Mouse (Mus musculus): ENCODE results near the gene Unc13a.

DNA sequence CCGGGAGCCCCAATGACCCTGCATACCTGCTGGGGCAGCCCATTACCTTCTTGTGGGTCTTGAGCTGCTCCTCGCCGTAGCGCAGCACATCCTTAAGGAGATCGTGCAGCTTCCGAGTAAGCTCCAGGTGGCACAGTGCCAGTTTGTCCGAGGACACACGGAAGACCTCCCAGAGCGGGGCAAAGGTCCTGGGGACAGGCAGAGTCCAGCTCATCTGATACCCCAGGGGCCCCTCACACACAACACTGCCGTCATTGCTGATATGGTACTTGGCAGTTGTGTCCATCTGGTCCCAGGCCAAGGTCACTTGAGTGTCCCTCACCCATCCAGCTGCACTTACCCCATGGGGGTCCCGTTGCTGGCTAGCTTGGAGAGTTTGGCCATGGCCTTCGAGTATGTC lies 45.5 kb upstream of the Unc13a start:
- TF ChIP-seq MAFK (IDR thresholded peaks at IDR 0.05; ENCODE audit: insufficient read depth, low read depth, low read length), result no peak
- no peak for TF ChIP-seq ZC3H11A (IDR thresholded peaks at IDR 0.05; ENCODE audit: borderline replicate concordance, low read depth, low read length)
- TF ChIP-seq HCFC1 (IDR thresholded peaks at IDR 0.05; ENCODE audit: borderline replicate concordance, insufficient read depth, low read length), result no peak
- no peak for TF ChIP-seq ZNF384 (IDR thresholded peaks at IDR 0.05; ENCODE audit: low read depth, low read length)
